Mouse (Mus musculus) lung, postnatal 0 days (tissue): ENCODE measurements around the gene Matk.

Experiments
- CTCF ChIP-seq: IDR thresholded peaks from 2 replicates; pipeline ENCODE4 v1.5.1; 2016; ENCODE audit warnings: antibody characterized with exemption, mild to moderate bottlenecking
- EP300 ChIP-seq: IDR thresholded peaks from 2 replicates; pipeline ENCODE4 v1.6.1; 2016; ENCODE audit warnings: antibody characterized with exemption, mild to moderate bottlenecking, control low read depth

GRCm38 (mm10) chr10:81238618-81239017 lies 14.1 kb upstream of the Matk start:
- TF ChIP-seq CTCF (no peak), EP300 (no peak)
